In genomic region chr3:138227782-138228181, GRCm38 (mm10) we compare ENCODE assay signal across 24 mouse cellular contexts. TPM values are rescaled to one million over a fixed set of nuclear protein-coding genes. Genes with fewer than 3 reads are reported as not detected.
DNase-seq lines count a peak whose midpoint lies in the region; ATAC-seq and TF ChIP-seq lines count a peak whose summit lies in the region.
"Had no signal": no experiment of that assay in that cellular context is flagged by ENCODE, and none has a peak within 500 bp of the region (broad histone marks: within the 10 kb centered on the region; RNA-seq: fewer than 3 reads in every experiment).

No protein-coding gene starts in this region.

- 0 out of 2 replicates have a peak, but pooled peaks cover 4% of the 10 kb centered on the region for H3K4me1 ChIP-seq in heart, embryonic 10.5 days
- peaks cover 21% of the 10 kb centered on the region for H3K4me1 ChIP-seq in liver, postnatal 0 days (ENCODE audit: insufficient read depth)
- H3K4me1 ChIP-seq: embryonic facial prominence, embryonic 15.5 days had no signal

- H3K36me3 ChIP-seq in heart, embryonic 10.5 days, result no peaks in the 10 kb centered on the region
- H3K36me3 ChIP-seq in liver, postnatal 0 days (replicated peaks; ENCODE audit: insufficient read depth, low read length), result no peaks in the 10 kb centered on the region
- H3K36me3 ChIP-seq: embryonic facial prominence, embryonic 13.5 days; embryonic facial prominence, embryonic 15.5 days; forebrain, embryonic 10.5 days; forebrain, embryonic 12.5 days had no signal

- H3K27me3 ChIP-seq in heart, embryonic 10.5 days (ENCODE audit: insufficient read depth, poor library complexity, severe bottlenecking), result no peaks in the 10 kb centered on the region
- H3K27me3 ChIP-seq in liver, postnatal 0 days (ENCODE audit: insufficient read depth, low read length), result no peaks in the 10 kb centered on the region
- H3K27me3 ChIP-seq: embryonic facial prominence, embryonic 13.5 days; embryonic facial prominence, embryonic 15.5 days; forebrain, embryonic 12.5 days had no signal

- no peak for ATAC-seq in liver, postnatal 0 days
- ATAC-seq: forebrain, embryonic 14.5 days; forebrain, embryonic 16.5 days had no signal

- H3K4me2 ChIP-seq in liver, postnatal 0 days (ENCODE audit: low read depth, low read length), result no peak overlapping the region
- H3K4me2 ChIP-seq: embryonic facial prominence, embryonic 13.5 days; embryonic facial prominence, embryonic 15.5 days; forebrain, embryonic 12.5 days had no signal

- TF ChIP-seq EP300 in liver, postnatal 0 days (IDR thresholded peaks at IDR 0.05; ENCODE audit: low read depth), result no peak

- H3K27ac ChIP-seq in heart, embryonic 10.5 days, result no peak overlapping the region
- peak overlapping the region; percentile 77 for H3K27ac ChIP-seq in liver, postnatal 0 days (ENCODE audit: low read depth)
- H3K27ac ChIP-seq: embryonic facial prominence, embryonic 13.5 days; embryonic facial prominence, embryonic 15.5 days; forebrain, embryonic 10.5 days; forebrain, embryonic 12.5 days had no signal

- WGBS in heart, embryonic 10.5 days, result 86% methylated on average over 8 of the region's 8 CpGs
- 89% methylated on average over 8 of the region's 8 CpGs for WGBS in liver, postnatal 0 days (ENCODE audit: insufficient replicate concordance)

- no peak overlapping the region for H3K9ac ChIP-seq in liver, postnatal 0 days (replicated peaks)
- H3K9ac ChIP-seq: embryonic facial prominence, embryonic 13.5 days; embryonic facial prominence, embryonic 15.5 days; forebrain, embryonic 12.5 days had no signal

- H3K4me3 ChIP-seq in heart, embryonic 10.5 days, result no peak overlapping the region
- no peak overlapping the region for H3K4me3 ChIP-seq in liver, postnatal 0 days (ENCODE audit: low read depth, low read length)
- H3K4me3 ChIP-seq: embryonic facial prominence, embryonic 13.5 days; embryonic facial prominence, embryonic 15.5 days; erythroblast, embryonic 14.5 days; forebrain, embryonic 10.5 days; forebrain, embryonic 12.5 days had no signal

- DNase-seq in heart, embryonic 10.5 days (ENCODE audit: low spot score), result peak; percentile 61
- DNase-seq in heart, adult 9 months (ENCODE audit: low spot score in 2 of 2), result no peak
- no peak for DNase-seq in liver, postnatal 0 days
- no peak for DNase-seq in liver
- DNase-seq: adrenal gland, adult 2 months; adrenal gland, postnatal 10 days; adrenal gland, postnatal 25 days; cerebellum, adult 11 months; cerebellum, adult 18-20 months; cerebellum, adult 8-10 months; cerebellum, adult 9-11 months; cerebellum, postnatal 14 days; cerebellum, postnatal 36 days; embryo, embryonic 11 days had no signal

- no peaks in the 10 kb centered on the region for H3K9me3 ChIP-seq in heart, embryonic 10.5 days
- H3K9me3 ChIP-seq in liver, postnatal 0 days (ENCODE audit: low read length), result no peaks in the 10 kb centered on the region
- H3K9me3 ChIP-seq: embryonic facial prominence, embryonic 13.5 days; embryonic facial prominence, embryonic 15.5 days; forebrain, embryonic 10.5 days; forebrain, embryonic 12.5 days had no signal

- TF ChIP-seq CTCF in liver, postnatal 0 days (IDR thresholded peaks at IDR 0.05; ENCODE audit: low read depth), result no peak

RNA-seq across cellular contexts. Expression of gene Adh7, which starts 10.2 kb away (rescaled TPM):
- polyA plus RNA-seq in heart, embryonic 10.5 days (2016; fragmentation: Nextera tagmentation; extraction: Ambion mirVana), result 0.19 TPM in 1 of 2 replicates, not detected in the other
- 6.2 and 6.7 TPM in 2 replicates for polyA plus RNA-seq in liver, postnatal 0 days (2015; fragmentation: Nextera tagmentation; extraction: Ambion mirVana)
- polyA plus RNA-seq: embryonic facial prominence, embryonic 11.5 days; erythroblast, embryonic 14.5 days; forebrain, embryonic 10.5 days; forebrain, embryonic 12.5 days had no signal

RNA-seq across cellular contexts. Expression of gene Adh1, which starts 33.0 kb away (rescaled TPM):
- 0.99 and 1.0 TPM in 2 replicates for polyA plus RNA-seq in heart, embryonic 10.5 days (2016; fragmentation: Nextera tagmentation; extraction: Ambion mirVana)
- 434 and 496 TPM in 2 replicates for polyA plus RNA-seq in liver, postnatal 0 days (2015; fragmentation: Nextera tagmentation; extraction: Ambion mirVana)
- polyA plus RNA-seq: embryonic facial prominence, embryonic 11.5 days; erythroblast, embryonic 14.5 days had no signal

RNA-seq across cellular contexts. Expression of gene 4930579F01Rik, which starts 34.2 kb away (rescaled TPM):
- not detected in 2 replicates for polyA plus RNA-seq in heart, embryonic 10.5 days (2016; fragmentation: Nextera tagmentation; extraction: Ambion mirVana)
- not detected in 2 replicates for polyA plus RNA-seq in liver, postnatal 0 days (2015; fragmentation: Nextera tagmentation; extraction: Ambion mirVana)
- polyA plus RNA-seq: adrenal gland, adult 2 months; brain, embryonic 14.5 days; C2C12; embryonic facial prominence, embryonic 11.5 days; erythroblast, embryonic 14.5 days; forebrain, embryonic 10.5 days; forebrain, embryonic 12.5 days; forebrain, embryonic 14.5 days; forebrain, embryonic 16.5 days had no signal

Comparison
In these comparisons a context has a peak if more than half of its experiments do, and no peak if none do; other contexts are left out.
1. RNA of gene Adh1, which starts 33.0 kb away (polyA plus RNA-seq): 434 to 496 TPM in liver, postnatal 0 days; 0.99 to 1.0 TPM in heart, embryonic 10.5 days; every median in the first group is over 100 times any median in the second.